Mouse (Mus musculus): ENCODE results near the gene Tmem247. TPM values are rescaled to one million over a fixed set of nuclear protein-coding genes. Genes with fewer than 3 reads are reported as not detected.

Gene Tmem247
- polyA plus RNA-seq, 1 experiment, result not detected

- no peak for DNase-seq
- Histone ChIP-seq H3K27ac (ENCODE audit: insufficient read depth, low read length) (no peak overlapping the region), H3K27me3 (ENCODE audit: control insufficient read depth, insufficient read depth, low read length) (no peaks in the 10 kb centered on the region), H3K4me1 (ENCODE audit: control insufficient read depth, insufficient read depth, low read length) (no peaks in the 10 kb centered on the region), H3K4me3 (replicated peaks; ENCODE audit: insufficient read depth, low read depth, low read length) (no peak overlapping the region)
- whole genome bisulfite sequencing, result 29% methylated on average over 6 of the region's 6 CpGs
- TF ChIP-seq CTCF (IDR thresholded peaks at IDR 0.05; ENCODE audit: borderline replicate concordance, insufficient read depth, low read depth, low read length) (no peak), POLR2A (IDR thresholded peaks at IDR 0.05; ENCODE audit: borderline replicate concordance, insufficient read depth, low read length) (no peak)
Observed at GRCm38 (mm10) chr17:86897486-86898165, 19.5 kb upstream of the Tmem247 start.

GRCm38 (mm10) chr17:86899821-86900220 lies 17.3 kb upstream of the Tmem247 start:
- no peak for DNase-seq
- TF ChIP-seq POLR2A (IDR thresholded peaks at IDR 0.05; ENCODE audit: borderline replicate concordance, insufficient read depth, low read length) (no peak), CTCF (IDR thresholded peaks at IDR 0.05; ENCODE audit: borderline replicate concordance, insufficient read depth, low read depth, low read length) (no peak)
- Histone ChIP-seq H3K27me3 (ENCODE audit: control insufficient read depth, insufficient read depth, low read length) (no peaks in the 10 kb centered on the region), H3K4me3 (replicated peaks; ENCODE audit: insufficient read depth, low read depth, low read length) (no peak overlapping the region), H3K4me1 (ENCODE audit: control insufficient read depth, insufficient read depth, low read length) (no peaks in the 10 kb centered on the region), H3K27ac (ENCODE audit: insufficient read depth, low read length) (no peak overlapping the region)
- WGBS, result 84% methylated on average over 5 of the region's 5 CpGs

GRCm38 (mm10) chr17:86900564-86900963 lies 16.6 kb upstream of the Tmem247 start:
- WGBS, result 85% methylated on average over 5 of the region's 5 CpGs
- Histone ChIP-seq H3K4me3 (replicated peaks; ENCODE audit: insufficient read depth, low read depth, low read length) (no peak overlapping the region), H3K4me1 (ENCODE audit: control insufficient read depth, insufficient read depth, low read length) (no peaks in the 10 kb centered on the region), H3K27me3 (ENCODE audit: control insufficient read depth, insufficient read depth, low read length) (no peaks in the 10 kb centered on the region), H3K27ac (ENCODE audit: insufficient read depth, low read length) (no peak overlapping the region)
- no peak for DNase-seq
- TF ChIP-seq POLR2A (IDR thresholded peaks at IDR 0.05; ENCODE audit: borderline replicate concordance, insufficient read depth, low read length) (no peak), CTCF (IDR thresholded peaks at IDR 0.05; ENCODE audit: borderline replicate concordance, insufficient read depth, low read depth, low read length) (no peak)

GRCm38 (mm10) chr17:86902399-86903067 lies 14.6 kb upstream of the Tmem247 start:
- Histone ChIP-seq H3K27ac (ENCODE audit: insufficient read depth, low read length) (no peak overlapping the region), H3K4me1 (ENCODE audit: control insufficient read depth, insufficient read depth, low read length) (no peaks in the 10 kb centered on the region), H3K4me3 (replicated peaks; ENCODE audit: insufficient read depth, low read depth, low read length) (no peak overlapping the region), H3K27me3 (ENCODE audit: control insufficient read depth, insufficient read depth, low read length) (no peaks in the 10 kb centered on the region)
- DNase-seq, result no peak
- no peak for TF ChIP-seq CTCF (IDR thresholded peaks at IDR 0.05; ENCODE audit: borderline replicate concordance, insufficient read depth, low read depth, low read length)
- TF ChIP-seq POLR2A (IDR thresholded peaks at IDR 0.05; ENCODE audit: borderline replicate concordance, insufficient read depth, low read length), result no peak
- WGBS, result 92% methylated on average over 14 of the region's 14 CpGs

GRCm38 (mm10) chr17:86903596-86903995 lies 13.6 kb upstream of the Tmem247 start:
- Histone ChIP-seq H3K27me3 (ENCODE audit: control insufficient read depth, insufficient read depth, low read length) (no peaks in the 10 kb centered on the region), H3K4me1 (ENCODE audit: control insufficient read depth, insufficient read depth, low read length) (no peaks in the 10 kb centered on the region), H3K27ac (ENCODE audit: insufficient read depth, low read length) (no peak overlapping the region), H3K4me3 (replicated peaks; ENCODE audit: insufficient read depth, low read depth, low read length) (no peak overlapping the region)
- DNase-seq, result peak in 1 of 2 experiments; percentile 17
- TF ChIP-seq CTCF (IDR thresholded peaks at IDR 0.05; ENCODE audit: borderline replicate concordance, insufficient read depth, low read depth, low read length) (no peak), POLR2A (IDR thresholded peaks at IDR 0.05; ENCODE audit: borderline replicate concordance, insufficient read depth, low read length) (no peak)
- WGBS, result 56% methylated on average over 7 of the region's 7 CpGs

GRCm38 (mm10) chr17:86904206-86904605 lies 12.9 kb upstream of the Tmem247 start:
- H3K4me1 ChIP-seq (ENCODE audit: control insufficient read depth, insufficient read depth, low read length), result no peaks in the 10 kb centered on the region
- H3K4me3 ChIP-seq (replicated peaks; ENCODE audit: insufficient read depth, low read depth, low read length), result no peak overlapping the region
- 66% methylated on average over 3 of the region's 3 CpGs for WGBS
- H3K27me3 ChIP-seq (ENCODE audit: control insufficient read depth, insufficient read depth, low read length), result no peaks in the 10 kb centered on the region
- no peak for TF ChIP-seq CTCF (IDR thresholded peaks at IDR 0.05; ENCODE audit: borderline replicate concordance, insufficient read depth, low read depth, low read length)
- no peak for TF ChIP-seq POLR2A (IDR thresholded peaks at IDR 0.05; ENCODE audit: borderline replicate concordance, insufficient read depth, low read length)
- H3K27ac ChIP-seq (ENCODE audit: insufficient read depth, low read length), result no peak overlapping the region
- no peak for DNase-seq

GRCm38 (mm10) chr17:86905297-86906135 lies 11.6 kb upstream of the Tmem247 start:
- no peak overlapping the region; the same call in 1 of the 2 replicates for H3K27ac ChIP-seq (ENCODE audit: insufficient read depth, low read length)
- WGBS, result 22% methylated on average over 19 of the region's 19 CpGs
- H3K4me1 ChIP-seq (ENCODE audit: control insufficient read depth, insufficient read depth, low read length), result no peaks in the 10 kb centered on the region
- peak in 1 of 2 experiments; percentile 45 for DNase-seq
- H3K27me3 ChIP-seq (ENCODE audit: control insufficient read depth, insufficient read depth, low read length), result no peaks in the 10 kb centered on the region
- H3K4me3 ChIP-seq (replicated peaks; ENCODE audit: insufficient read depth, low read depth, low read length), result no peak overlapping the region
- TF ChIP-seq CTCF (IDR thresholded peaks at IDR 0.05; ENCODE audit: borderline replicate concordance, insufficient read depth, low read depth, low read length) (peak; percentile 20; the same call in 1 of the 2 replicates), POLR2A (IDR thresholded peaks at IDR 0.05; ENCODE audit: borderline replicate concordance, insufficient read depth, low read length) (no peak)

Measured in cerebellum, adult 2 months (tissue).